Mouse (Mus musculus): ENCODE results near the gene H2-DMb2.

DNA sequence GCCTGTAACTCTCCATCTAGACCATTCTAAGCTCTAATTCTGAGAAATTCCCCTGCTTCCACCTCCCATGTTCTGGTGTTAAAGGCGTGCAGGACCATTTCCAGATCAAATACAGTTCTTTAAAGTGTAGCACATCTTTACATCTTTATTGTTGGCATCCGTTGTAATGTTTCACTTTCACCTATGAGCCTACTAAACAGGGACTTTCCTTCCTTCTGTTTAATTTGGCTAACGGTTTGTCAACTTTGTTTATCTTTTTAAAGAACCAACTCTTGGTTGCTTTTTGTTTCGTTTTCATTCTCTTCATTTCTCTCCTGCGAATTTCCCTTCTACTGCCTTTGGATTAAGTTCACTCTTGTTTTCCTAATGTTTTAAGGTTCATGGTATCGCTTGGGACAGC, 40.3 kb upstream of the H2-DMb2 start:
- TF ChIP-seq TAL1 (IDR thresholded peaks at IDR 0.05; ENCODE audit: low read length) (no peak), GATA1 (IDR thresholded peaks at IDR 0.05; ENCODE audit: low read length) (no peak)
